Mouse (Mus musculus) layer of hippocampus, postnatal 10 days (tissue): ENCODE results near the gene Wdr31. TPM values are rescaled to one million over a fixed set of nuclear protein-coding genes. Genes with fewer than 3 reads are reported as not detected.

Source experiments
- DNase-seq, 2 experiments: peaks; one replicate each; pipeline ENCODE4 v3.0.0; 2021; ENCODE audit warnings: low spot score in 2 of 2
- long read RNA-seq: library from polyadenylated mRNA; stranded (forward); transcript quantifications from one replicate; pipeline ENCODE4 v2.0.0, GENCODE M21; 2023
- total RNA-seq, 2 experiments: library from RNA; stranded (reverse); gene quantifications; 2 replicates each; pipeline ENCODE4 v1.2.3; 2021

The Wdr31 gene
- 10 to 100 TPM in 1 of 2 experiments, 1 to 10 TPM in 1; 6.7 to 10.7 TPM for total RNA-seq
- long read RNA-seq, transcript Wdr31-201 (11 exons, 1,440 nt) = major isoform, 7 of 7 reads
- long read RNA-seq, partial matches to known transcripts = 0 of 7 reads
- long read RNA-seq, other reads (novel, unspliced or antisense) = 0 of 7 reads

DNA sequence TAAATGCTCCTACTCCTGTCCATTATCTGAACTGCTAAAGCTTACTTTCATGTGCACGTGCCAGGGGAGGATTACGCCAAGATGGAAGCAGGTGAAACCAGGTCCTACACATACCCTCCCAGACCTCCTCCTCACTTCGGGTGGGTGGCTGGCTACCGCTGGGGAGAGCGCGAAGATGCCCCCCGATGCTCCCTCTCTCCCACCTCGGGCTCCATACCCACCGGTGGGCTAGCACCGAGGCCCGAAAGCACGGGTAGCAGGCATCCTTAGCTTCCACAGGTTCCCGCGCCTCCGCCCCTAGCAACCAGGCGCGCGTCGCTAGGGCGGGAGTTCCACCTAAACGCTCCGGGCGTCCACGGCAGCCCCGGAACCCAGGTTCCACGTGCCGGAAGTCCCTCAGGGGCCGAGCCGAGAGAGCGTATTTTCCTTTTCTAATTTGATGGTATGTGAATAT lies at the start of gene Wdr31:
Gene Wdr31, minus strand, starts transcription at position 299 of the 454 bp plus-strand sequence.
- peak; percentile 86 to 91 for DNase-seq

DNA sequence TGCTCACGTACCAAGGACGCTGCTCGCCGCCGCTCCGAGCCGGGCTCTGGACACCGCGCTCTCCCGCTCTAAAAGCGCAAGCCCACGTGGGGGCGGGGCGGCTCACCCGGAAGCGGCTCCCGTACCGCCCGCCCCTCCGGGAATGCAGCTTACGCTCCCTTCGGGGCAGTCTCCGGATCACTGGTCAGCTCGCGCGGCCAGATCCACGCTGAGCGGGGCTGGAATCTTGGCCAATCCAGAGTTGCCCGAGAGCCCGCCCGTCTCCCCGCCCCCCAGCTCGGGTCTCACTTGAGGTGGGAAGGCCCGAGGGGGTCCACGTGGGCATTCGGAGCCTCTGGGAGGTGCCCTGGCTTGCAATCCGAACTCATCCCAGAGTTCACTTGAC lies 49.1 kb upstream of the Wdr31 start, which contains the start of gene Alad:
Gene Alad, minus strand, starts transcription at position 70 of the 385 bp plus-strand sequence.
- DNase-seq = peak; percentile 73 to 82

DNA sequence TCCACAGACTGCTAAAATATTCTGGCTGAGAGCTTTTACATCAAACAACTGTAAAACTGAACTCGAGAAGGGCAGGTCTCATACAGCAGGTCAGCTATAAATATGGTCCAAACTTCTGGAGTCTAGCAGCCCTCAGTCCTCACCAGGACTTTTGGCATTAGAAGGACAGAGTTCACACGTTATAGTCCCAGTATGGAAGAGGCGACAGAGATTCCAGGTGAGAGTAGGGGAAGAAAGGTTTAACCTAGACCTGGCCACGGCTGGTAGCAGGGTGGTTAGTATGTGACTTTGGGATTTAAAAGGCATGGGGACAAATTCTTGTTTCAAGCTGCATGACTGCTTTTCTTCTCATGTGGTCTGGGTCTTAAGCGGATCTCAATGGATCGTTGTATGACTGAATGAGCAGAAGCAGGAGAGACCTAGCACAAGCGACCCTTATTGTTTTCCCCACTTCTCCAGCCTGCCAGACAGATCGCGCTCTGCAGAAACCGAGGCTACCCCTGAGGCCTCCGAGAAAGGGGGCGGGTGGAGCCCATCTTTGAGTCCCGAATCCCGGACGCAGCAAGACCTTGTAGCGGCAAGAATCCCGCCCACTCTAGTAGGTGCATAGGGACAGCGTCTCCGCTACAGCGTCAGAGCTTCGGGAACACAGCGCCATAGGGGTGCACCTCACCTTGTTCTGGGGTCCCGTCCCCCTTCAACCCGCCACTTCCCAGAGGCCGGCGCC lies 48.6 kb upstream of the Wdr31 start:
- DNase-seq = no peak

DNA sequence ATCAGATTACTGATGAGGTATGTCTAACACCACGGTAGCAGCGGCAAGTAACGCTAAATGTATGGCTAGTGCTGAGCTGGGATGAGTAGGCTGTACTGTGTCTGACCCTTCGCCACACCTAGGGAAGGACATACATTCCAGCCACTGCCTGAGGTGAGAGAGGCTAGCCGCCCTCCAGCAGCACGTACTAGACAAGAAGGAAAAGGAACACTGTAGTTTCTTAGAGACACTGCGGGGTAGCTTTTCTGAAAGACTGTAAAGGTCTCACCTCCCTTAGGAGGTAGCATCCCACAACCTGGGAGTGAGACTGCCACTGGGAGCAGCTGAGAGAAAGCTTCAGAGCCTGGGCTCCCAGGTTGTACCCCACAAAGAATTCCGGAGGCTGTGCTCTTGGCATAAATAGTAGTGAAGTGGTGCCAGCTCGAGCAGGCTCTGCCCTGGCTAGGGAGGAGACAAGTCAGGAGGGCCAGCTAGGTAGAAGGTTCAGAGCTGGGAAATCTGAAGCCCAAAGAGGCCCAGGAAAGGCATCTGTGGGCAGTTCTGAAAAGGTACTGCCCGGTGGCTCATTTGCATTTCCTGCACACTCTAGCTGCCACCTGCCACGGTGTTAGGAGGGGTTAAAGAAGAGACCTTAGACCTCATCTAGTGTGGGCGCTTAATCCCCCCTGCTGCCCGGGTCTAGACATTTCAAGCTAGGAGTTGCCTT lies 47.9 kb upstream of the Wdr31 start:
- no peak for DNase-seq

DNA sequence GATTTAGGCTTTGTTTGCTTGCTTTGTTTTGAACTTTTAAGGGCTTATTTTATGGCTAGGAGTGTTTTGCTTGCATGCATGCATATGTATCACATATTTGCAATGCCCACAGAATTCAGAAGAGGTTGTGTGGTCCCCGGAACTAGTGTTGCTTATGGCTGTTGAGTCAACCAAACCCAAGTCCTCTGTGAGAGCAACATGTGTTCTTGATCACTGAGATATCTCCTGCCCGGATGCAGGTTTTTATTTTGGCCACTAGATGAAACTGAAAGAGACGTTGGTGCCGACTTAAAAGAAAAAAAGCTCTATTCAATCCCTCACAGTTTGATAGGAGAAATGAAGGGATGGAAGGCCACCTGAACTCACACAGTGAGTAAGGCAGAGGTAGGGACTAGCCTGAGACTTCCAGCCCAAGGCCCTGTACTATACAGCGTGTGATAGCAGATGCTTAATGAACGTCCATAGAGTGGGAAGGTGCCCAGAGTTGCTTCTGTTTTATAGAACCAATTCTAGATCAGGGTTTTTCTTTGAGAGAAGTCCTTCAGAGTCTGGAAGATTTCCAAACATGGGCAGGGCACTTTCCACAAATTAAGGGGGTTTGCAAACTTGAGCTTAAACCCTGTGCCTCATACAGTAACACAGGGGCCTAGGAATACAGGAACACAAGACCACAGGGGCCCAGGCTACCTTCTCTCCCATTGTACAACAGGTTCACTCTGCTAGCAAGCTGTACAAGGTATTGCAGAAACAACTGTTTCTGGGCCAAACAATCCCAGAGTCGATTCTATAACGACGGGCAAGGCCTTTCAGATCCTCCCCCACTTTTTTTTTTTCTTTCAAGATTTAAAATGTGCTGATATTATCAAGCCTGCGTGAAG lies 47.1 kb upstream of the Wdr31 start:
- no peak for DNase-seq

DNA sequence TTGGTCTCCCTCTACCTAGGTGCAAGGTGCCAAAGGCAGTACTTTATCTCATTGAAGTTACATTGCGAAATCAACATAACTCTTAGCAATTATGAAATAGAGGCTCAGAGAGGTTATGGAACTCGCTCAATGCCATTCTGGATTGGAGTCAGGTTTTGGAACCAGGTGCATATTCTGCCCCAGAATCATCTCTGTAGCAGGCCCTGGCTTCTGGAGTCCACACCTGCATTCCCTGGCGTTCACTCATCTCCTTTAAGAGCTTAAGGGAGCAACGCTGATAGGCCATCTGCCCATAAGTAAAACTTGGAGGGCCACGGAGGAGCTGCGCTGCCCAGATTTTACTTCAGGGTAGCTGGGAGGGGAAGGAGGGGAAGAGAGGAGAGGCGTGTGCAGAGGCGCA lies 46.4 kb upstream of the Wdr31 start:
- no peak for DNase-seq

DNA sequence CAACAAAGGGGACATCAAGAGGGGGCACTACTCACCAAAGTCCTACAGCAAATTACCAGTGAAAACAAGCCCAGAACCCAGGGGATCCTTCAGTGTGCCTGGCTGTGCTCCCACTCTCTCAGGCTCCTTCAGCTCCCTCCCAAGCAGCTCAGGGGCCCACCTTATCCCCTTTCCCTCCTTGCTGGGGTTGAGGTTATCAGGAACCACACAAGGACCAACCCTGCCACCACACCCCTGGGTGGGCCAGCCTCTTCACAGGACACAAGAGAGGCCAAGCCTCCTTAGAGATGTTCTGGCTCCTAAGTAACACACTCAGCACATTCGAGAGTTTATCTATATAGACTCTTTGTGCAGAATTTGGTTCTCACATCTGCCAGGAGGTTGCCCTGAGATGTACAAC lies 45.9 kb upstream of the Wdr31 start:
- DNase-seq = no peak

DNA sequence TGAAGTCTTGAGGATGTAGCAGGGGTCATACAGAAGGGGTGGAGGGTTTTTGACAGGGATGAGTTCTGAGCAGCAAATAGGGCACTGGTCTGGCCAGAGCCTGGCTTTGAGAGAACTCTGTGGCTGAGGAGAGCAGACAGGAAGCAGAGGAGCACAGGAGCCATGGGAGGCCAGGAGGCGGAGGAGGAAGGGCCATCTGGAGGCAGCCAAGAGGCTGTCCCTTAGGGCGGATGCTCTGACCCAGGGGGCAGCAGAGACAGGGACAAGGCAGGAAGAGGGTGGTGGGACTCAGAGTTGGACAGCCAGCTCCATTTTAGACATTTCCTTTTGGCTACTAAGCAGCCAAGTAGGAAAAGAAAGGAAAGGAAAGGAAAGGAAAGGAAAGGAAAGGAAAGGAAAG lies 45.4 kb upstream of the Wdr31 start:
- no peak for DNase-seq

DNA sequence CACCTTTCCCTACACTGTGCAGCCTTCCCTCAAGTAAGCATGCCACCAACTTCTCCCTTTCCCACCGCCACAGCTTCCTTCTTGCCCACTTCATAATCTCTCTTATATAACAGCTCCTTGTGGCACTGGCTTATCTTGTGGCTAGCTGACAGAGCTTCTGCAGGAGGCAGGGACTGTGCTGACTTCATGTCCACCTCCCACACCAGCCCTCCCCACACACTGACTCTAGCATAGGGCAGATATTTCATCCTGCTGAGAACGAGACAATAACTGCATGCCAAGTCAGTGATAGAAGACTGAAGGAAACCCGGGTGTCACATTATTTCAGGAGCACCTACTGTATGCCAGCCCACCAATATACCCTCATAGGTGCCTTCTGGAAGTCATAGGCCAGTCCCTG lies 44.8 kb upstream of the Wdr31 start:
- no peak for DNase-seq

DNA sequence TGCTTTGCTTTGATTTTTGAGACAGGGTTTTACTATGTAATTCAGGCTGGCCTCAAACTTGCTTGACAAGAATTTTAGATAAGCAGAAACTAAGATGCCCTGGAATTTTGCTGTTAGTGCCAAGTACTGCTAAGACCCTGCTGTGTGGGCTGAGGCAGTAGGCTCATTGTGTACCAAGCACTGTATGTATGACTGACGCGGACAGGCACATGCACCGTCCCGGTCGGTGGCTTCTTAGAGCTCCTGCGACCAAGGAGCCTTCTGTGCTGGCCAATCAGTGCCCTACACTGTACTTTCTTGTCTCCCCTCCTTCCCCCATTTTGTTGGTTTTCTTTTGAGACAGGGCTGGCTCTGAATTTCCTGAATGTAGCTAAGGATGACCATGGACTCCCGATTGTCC lies 44.3 kb upstream of the Wdr31 start:
- no peak for DNase-seq

DNA sequence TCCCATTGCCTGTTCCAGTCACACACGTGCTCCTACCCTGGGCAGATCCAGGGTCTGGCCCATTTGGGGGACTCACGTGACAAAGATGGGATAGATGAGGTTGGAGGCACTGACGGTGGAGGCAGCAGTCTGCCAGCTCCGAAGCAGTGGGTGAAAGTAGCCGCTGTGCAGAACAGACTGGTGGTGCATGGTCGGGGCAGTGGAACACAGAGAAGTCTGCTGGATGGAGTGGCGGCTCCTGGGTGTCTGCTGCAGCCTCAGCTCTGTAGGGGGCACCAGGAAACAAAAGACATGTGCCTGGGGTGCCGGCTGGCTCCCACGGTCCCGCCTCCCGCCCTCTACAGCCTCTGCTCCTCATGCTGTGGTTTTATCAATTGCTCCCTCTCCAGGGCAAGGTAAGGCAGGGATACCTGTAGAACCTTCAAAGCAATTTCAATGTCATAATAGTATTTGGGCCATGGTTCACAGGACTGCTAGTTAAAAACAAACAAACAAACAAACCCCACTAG lies 43.4 kb upstream of the Wdr31 start:
- DNase-seq = no peak

DNA sequence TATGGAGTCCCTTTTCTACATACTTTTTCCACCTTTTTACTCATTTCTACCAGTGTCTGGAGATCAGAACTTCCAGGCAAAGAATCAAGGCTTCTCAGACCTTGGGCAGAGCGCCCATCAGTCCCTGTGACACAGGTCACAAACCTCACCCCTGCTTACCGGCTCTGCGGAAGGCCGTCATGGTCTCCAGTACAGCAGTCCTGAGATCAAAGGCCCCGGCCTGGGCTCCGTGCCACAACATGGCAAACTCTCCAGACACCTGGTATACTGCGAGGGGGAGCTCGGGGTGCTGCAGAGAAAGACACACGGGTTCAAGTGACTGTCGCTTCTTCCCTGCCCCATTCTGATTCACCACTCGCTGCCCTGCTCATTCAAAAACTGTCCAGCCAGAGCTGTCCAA lies 39.2 kb upstream of the Wdr31 start:
- DNase-seq = no peak

DNA sequence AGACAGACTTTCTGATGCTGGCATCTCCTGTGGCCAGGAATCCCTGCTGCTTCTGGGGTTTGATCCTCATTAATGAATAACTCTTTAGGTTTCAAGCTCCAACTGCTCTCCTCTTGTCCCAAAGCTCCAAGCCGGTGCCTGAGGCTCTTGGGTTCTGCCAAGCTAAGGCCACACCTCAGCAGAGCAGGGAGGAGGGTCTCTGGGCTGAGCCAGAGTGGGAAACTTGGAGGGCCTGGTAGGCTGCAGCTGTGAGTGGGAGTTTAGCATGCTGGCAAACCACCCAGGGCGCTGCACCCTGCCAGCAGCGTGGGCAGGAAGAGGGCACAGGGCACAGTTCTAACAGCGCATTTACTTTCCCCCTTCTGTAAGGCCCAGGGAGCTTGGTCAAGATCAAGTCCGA lies 38.1 kb upstream of the Wdr31 start:
- peak; percentile 34 to 42 for DNase-seq

DNA sequence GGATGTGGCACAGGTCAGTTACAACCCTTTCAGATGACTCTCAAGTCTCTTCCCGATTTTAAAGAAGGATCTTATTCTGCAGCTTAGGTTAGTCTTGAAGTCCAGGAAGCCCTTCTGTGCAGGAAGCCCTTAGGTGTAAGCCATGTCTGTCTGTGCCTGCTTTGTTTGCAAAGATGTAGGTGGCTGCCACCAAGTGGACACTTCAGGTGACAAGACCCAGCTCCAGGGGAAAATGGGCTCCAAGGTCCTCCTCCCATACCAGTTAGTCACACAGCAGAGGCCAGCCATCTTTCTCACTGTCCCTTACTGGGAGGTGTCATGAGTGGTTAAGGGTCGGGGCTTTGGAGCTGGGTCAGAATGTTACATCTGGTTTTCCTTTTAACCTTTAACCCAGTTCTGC lies 36.1 kb upstream of the Wdr31 start:
- no peak for DNase-seq

DNA sequence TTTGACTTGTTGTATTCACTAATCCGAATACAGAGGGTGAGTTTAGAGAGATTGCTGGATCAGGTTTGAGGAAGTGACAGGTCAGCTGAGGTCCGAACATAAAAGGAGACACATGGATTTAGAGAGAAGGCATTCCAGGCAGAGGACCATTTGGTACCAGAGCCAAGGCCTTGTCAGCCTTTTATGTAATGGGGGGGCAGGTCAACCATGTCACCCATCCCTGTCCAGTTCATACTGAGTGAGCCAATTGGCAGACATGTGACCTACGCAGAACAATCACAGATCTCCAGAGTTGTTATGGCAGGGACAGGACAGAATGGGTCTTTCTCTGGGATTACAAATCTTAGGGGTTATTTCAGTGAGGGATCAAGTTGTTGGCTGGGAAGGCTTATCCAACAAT lies 35.3 kb upstream of the Wdr31 start:
- DNase-seq = no peak

DNA sequence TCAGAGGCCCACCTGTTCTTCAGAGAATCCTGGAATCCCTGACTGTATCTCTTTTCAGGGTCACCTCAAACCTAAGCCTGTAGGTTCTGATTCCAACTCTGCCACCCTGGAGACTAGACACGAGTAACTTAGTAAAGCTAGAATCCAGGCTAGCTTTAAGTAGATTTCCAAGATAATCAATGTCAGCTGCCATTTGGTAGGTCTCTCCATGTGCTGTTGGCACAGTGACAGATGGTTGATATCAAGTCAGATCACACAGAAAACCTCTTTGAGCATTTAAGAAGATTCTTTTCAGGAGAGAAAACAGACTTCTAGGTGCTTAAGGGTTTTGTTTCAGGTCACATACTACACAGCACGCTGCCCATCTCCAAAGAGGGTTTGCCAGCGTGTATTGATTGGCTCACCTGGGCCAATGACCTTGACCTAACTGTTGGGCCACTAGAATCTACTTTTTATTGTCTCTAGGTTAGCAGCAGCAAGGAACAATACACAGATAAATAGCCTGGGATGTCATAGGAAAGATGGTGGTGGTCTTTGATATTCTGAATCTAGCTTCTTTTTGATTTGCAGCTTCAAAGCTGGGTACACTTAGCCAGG lies 32.8 kb upstream of the Wdr31 start, which contains the start of gene Hdhd3:
Gene Hdhd3, minus strand, starts transcription at position 94 of the 597 bp plus-strand sequence.
- DNase-seq = no peak

DNA sequence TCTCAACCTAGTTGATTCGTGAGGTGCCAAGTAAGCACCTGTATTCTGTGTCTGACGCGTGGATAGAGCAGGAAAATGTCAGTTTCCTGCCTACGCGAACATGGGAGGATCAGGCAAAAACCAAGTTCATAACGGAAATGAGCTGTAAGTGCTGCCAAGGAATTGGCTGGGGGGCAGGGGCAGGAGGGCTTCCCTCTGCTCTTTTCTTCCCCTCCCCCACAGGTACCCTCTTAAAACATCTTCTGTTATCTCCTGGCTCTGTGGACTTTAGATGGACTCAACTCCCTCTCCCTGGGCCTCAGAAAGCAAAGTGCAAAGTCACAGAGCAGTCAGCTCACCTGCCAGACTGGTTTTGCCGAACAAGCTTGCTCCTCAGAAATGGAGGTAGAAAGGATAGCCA lies 32.3 kb upstream of the Wdr31 start:
- no peak for DNase-seq

DNA sequence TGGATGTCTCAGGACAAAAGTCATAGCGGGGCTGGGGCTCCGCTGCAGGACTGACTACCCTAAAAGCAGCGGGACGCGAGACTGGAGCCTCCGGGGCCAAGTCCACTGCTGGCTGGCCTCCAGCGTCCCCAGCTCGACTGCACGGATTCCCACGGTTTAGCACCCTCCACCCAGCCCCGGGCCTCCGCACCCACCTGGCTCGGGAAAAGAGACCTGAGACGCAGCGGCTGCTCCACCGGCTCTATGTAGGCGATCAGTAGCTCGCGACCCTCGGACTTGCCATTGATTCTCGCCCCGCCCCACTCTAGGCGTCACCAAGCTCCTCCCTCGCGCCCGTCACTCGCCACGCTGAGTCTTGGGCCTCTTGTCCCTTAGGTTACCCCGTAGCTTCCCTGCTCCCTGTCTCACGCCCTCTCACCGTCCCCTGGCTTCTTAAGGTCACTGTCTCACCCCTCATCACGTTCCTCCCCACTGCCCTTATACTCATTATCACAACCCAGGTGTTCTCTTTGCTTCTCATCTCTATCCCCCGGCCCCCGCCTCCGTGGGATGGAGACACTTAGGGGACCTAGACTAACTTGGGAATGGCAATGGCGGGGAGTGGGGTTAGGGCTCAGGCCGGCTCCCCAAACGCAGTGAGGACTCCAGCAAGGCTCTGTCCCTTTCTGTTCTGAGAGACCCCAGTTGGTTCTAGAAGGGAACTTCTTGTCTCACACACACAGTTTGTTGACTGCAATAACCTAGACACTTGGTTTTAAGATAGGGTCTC lies 31.5 kb upstream of the Wdr31 start:
- peak; percentile 86 to 90 for DNase-seq

DNA sequence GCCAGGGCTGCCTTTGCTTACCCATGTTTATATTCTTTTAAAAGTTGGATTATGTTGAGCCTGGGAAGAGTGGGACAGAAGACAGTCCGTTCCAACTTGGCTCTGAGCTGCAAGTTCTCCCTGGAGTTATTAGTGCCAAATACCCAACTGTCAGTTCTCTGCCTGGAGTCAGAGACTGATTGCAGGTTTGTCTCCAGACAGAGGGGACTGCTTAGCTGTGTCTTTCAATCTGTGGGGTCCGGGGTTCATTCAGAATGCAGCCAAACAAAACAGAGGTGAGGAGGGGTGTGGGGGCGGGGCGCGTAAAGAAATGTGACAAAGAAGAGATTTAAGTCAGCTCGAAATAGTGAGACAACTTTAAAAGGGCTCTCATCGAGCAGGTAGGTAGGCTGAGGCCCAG lies 30.8 kb upstream of the Wdr31 start:
- no peak for DNase-seq

DNA sequence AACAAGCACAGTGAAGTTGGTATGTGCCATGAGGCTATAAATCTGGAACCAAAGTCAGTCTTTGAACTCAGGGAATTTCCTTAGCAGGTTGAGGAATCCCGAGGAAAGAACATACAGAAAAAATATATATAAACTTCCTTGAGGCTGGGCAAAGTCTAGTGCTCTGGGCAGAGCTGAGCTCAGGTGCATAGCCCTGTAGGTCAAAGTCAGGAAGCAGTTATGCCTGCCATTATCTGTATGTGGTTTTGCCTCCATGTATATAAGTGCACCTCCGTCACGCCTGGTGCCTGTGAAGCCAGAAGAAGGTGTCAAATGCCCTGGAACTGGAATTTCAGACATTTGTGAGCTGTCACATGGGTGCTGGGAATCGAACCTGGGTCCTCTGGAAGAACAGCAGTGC lies 30.1 kb upstream of the Wdr31 start:
- DNase-seq = no peak
